Mouse (Mus musculus): Measurements from ENCODE around the gene Mcfd2. TPM values are rescaled to one million over a fixed set of nuclear protein-coding genes. Genes with fewer than 3 reads are reported as not detected.

Mcfd2 gene
- total RNA-seq, 4 experiments from 2014 or later, result 55.7 to 68.0 (median 63.1) TPM

DNA sequence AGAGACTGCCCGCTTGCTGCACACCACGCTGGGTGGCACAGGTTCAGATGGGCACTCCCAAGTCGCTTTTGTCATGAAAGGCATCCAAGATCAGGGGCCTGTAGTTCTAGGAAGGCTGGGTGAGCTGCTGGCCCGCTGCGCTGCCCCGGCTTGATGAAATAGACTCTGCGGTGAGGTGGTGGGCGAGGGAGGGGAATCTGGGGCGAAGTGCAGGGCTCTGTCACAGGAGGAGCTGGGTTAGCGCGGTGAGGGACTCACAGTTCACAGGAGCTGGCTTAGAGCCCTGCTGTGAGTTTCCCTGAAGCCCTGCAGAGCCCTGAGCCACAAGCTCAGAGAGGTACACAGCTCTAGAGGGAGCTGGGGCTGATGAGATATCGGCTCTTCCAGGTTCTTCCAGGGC is 22.4 kb upstream of the Mcfd2 start:
- no peak for DNase-seq (ENCODE audit: low spot score in 2 of 2)

- no peak for DNase-seq (ENCODE audit: low spot score in 2 of 2)
These were observed 21.6 kb upstream of the Mcfd2 start for GRCm38 (mm10) chr17:87287197-87287777.

DNA sequence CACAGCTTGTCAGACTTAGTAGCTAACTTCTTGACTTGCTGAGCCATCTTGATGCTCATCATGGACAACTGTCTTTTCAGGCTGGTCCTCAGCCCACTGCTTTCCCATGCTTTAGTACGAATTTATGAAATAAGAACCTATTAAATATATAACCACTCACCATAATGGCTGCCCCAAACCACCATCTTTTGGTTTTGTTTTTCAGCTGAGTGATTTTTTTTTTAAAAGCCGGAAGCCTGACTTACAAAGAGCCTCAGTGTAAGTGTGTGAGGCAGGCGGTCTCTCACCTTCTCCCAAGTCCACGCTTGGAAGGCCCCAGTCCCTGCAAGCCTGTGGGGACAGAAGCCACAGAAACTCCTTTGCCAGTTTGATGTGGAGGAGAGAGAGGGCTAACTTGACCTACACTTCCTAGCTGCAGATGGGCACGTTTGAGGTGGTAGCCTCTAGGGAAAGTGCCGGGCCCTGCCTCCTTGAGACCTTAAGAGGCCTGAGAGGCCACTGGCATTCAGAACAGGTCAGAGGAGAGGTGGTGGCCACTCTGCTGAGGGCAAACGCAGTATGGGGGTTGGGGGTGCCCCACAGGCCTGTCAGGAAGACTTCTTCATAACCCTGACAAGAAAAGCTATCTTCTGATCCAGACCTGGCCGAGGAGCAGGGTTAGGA is 20.9 kb upstream of the Mcfd2 start:
- DNase-seq (ENCODE audit: low spot score in 2 of 2), result no peak

DNA sequence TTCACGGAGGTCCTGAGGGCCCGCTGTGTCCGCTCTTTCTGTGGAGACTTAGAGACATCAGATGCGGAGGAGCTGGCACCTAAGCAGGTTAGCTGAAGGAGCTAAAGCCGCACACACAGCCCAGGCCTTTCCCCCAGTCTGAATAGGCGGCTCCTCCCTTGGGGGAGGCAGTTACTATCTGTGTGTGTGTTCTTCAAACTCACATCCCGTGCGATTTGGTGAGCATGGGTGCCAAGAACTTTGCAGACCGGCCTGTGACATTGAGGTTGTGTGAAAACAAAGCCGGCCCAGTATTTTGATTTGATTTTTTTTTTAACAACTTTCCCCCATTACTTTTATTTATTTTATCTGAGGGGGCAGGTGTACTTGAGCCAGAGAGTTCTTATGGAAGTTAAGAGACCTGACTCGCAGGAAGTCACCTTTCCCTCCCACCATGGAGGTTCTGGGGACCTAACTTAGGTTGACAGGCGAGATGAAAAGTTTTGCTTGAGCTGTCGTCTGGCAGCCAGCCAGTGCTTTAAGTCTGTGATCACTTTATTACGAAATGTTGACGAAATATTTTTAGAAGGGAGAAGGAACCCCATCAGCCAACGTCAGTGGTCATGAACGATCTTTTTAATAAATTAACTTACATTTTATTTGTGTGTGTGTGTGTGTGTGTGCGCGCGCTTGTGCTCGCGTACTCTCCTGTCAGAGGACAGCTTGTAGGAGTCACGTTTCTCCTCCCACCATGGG is 20.2 kb upstream of the Mcfd2 start:
- DNase-seq (ENCODE audit: low spot score in 2 of 2), result no peak

GRCm38 (mm10) chr17:87284482-87285040 is 18.8 kb upstream of the Mcfd2 start:
- no peak for DNase-seq (ENCODE audit: low spot score in 2 of 2)

DNA sequence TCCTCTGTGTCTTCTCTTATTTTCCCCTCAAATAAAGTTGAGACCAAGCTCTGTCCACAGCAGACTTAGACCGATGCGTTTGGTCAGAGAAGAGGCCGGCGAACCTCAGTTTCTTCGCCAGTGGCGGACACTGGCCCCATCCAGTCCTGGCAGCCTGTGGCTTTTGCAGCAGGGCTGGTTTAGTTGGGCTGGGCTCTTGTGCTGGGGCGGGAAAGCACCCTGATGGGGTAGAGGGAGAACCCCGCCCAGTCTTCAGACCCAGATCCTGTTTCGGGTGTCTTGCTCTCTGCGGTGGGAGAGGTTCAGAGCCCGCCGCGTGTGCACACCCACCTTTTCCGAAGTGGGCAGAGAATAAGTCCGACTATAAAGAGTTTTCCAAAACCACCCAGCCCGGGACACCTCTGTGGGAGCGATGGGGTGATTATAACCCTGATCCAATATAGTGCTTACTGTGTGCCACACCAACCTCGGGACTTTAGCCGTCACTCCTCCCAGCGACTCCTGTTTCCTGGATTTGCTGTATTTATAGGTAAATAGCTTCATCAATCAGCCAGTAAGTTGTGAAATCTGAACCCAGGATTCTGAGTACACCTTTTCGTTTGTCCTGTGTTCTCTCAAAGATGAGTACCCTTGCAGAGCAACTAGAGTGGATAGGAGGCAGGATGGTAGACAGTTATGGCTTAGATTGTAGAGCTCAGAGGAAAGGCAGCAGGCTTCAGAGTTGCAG is 18.2 kb upstream of the Mcfd2 start:
- DNase-seq (ENCODE audit: low spot score in 2 of 2), result no peak

- DNase-seq (ENCODE audit: low spot score in 2 of 2), result peak; percentile 42 to 50
These were observed 17.5 kb upstream of the Mcfd2 start for GRCm38 (mm10) chr17:87283055-87283754.

GRCm38 (mm10) chr17:87282706-87283053 is 16.9 kb upstream of the Mcfd2 start, which contains the start of gene Ttc7:
Gene Ttc7, plus strand, starts transcription at chr17:87282886.
- DNase-seq (ENCODE audit: low spot score in 2 of 2), result peak; percentile 81 to 94

DNA sequence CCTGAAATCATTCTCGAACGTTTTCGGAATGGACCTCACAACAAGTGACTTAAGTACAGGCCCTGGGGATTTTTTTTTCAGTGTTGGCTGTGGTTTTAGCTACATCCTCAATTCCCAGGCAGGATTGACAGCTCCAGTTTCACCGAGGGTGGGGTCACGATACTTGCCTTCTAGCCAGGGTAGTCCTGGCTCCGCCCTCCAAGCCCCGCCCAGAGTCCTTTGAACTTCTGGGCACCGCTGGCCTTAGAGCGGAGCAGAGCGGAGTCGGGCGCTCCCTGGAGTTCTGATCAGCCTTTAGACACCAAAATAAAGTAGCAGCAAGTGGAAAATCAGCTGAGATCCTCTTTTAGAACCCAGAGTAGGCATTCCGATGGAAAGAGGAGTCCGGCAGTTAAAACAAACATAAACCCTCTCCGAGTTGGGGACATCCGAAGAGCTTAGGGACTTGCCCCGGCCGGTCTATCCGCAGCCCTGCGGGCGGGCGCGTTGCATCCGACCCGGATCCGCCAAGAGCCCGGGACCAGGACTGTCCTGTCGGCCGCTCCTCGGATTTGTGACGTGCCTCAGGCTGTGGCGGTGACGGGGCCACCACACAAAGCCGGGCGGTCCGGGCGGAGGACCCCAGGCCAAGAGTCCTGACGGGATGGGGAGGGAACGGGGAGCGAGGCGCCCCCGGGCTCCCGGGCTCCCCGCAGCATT is 16.4 kb upstream of the Mcfd2 start:
- DNase-seq (ENCODE audit: low spot score in 2 of 2), result peak; percentile 51 to 75

- no peak for DNase-seq (ENCODE audit: low spot score in 2 of 2)
These were observed 9.9 kb upstream of the Mcfd2 start for GRCm38 (mm10) chr17:87275363-87276341.

GRCm38 (mm10) chr17:87269454-87269853 is 3.7 kb upstream of the Mcfd2 start:
- no peak for DNase-seq (ENCODE audit: low spot score in 2 of 2)

GRCm38 (mm10) chr17:87264927-87265791 is 576 bp downstream of the Mcfd2 start:
- peak in 1 of 2 experiments; percentile 28 for DNase-seq (ENCODE audit: low spot score in 2 of 2)

DNA sequence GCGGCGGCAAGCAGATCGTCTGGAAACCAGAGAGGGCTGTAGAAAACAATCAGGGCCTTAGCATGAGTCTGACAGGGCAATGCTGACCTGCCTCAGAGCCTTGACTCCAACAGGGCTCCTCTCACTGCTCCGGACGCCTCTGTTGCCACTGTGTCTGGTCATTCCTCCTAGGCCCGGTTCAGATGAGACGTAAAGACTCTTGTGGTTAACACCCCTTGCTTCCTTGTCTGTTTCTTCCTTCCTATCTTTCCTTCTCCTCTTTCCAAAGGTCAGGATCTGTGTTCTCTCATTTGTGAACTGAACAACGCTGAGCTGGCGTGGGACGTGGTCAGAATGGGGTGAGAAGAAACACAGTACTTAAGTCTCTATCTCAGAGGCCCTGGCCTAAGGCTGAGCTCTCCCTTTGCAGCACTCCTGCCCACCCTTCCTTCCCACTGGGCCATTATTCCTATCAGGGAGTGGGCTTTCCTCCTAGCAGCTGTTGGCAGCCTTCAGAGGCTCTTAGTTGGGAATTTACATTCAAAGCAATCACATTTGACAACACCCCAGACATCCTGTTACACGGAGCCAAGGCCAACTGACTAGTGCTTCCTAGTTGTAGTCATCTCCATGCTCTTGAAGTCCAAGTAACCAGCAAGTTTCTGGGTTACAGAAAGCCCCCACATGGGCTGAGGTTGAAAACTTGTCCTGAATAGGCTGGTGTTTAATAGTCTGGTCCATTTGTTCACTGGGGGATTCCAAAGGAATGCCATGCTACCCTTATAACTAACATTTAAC is 1.5 kb downstream of the Mcfd2 start:
- DNase-seq (ENCODE audit: low spot score in 2 of 2), result no peak

DNA sequence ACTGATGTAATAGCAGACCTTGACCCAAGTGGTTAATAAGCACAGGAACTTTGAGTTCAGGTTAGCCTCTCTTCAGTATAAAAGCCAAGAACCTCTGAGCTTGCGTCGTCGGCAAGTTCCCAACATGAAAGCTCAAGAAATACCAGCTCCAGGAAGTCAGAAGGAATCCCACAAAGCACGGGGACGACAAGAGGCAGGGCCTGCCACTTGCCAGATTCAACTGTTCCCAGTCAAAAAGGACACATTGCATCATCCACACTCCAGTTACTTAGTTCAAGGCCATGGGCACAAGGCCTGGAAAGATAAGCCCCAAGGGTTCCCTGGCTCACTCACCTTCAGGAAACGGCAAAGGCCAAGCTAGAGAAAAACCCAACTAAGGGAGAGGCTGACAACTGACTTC is 2.3 kb downstream of the Mcfd2 start:
- no peak for DNase-seq (ENCODE audit: low spot score in 2 of 2)

DNA sequence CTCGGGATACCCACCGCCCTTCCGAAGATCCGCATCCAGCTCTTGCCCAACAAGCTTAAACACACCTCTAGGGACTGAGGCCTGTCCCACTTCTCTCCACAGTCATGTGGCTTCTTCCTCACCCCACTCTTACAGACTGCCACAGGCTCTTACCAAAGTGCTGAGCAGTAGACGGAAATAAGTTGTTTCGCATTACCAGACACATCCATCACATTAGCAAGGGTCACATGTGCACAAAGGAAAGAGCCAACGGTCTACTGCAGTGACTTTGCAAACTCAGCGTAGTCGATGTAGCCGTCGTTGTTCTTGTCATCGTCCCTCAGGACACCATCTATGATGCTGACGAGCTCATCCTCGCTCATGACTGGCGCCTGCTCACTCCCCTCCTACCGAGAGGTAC is 10.1 kb downstream of the Mcfd2 start:
- no peak for DNase-seq (ENCODE audit: low spot score in 2 of 2)

DNA sequence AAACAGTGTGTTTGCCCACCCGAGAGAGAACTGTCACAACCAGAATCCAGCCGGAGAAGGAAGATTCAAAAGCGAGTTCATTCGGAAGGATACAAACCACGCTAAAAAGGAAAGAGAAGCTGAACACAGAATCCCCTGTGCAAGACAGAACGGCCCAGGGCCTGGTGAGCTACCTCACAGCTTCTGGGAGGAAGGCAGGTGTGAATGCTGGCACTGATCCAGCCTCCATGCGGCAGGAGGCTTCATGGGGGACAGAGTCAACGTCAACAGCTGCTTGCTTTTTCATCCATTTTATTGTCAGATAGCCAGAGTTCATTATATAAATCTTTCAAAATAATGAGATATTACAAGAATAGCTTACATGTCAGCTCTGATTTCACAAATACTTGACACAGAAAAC is 11.4 kb downstream of the Mcfd2 start:
- DNase-seq (ENCODE audit: low spot score in 2 of 2), result no peak

DNA sequence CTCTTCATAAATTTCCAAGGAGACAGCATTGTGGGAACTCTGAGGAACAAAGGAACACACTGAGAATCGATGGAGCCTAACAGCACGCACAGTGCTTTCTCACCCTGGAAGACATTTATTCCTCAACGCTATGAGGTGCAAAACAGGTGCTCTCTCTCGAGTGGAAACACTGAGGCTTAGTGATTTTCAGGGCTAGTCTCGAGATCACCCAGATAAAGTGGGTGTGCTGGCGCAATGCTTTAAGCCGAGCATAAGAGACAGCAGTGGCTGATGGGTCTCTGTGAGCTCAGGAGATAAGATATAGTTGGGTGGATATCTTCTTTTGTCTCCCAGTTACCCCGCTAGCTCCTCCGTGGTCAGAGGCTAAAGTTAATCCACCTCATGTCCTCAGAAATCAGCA is 19.6 kb downstream of the Mcfd2 start:
- no peak for DNase-seq (ENCODE audit: low spot score in 2 of 2)

DNA sequence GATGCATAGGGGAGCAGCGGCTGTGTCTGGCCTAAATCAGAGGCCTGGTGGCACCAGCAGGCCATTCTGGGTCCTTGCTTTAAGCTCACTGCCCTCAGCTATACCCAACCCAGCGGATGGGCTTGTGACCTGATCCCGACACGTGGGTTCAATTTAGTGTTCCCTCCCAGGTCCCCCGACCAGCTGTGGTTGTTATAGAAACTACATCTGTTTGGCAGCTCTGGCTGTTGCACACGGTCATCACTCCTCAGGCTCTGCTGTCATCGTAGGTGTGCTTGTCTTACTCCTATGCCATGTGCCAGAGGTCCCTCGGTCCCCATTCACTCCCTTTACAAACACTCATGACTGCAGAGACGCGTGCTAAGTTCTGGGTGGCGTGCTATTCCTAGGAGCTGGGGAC is 27.9 kb downstream of the Mcfd2 start:
- DNase-seq (ENCODE audit: low spot score in 2 of 2), result no peak
